Mouse (Mus musculus) cortical plate, adult 2 months (tissue): ENCODE measurements around the gene Ttc4.

Experiments
- CTCF ChIP-seq: fragments of 200-500 bp; IDR thresholded peaks from 2 replicates; pipeline ENCODE4 v1.5.1; 2011; ENCODE audit warnings: mild to moderate bottlenecking, control low read depth, low read length; ENCODE audit not compliant: insufficient read depth; ENCODE audit errors: extremely low read depth
- POLR2A ChIP-seq: fragments of 200-500 bp; IDR thresholded peaks from 2 replicates; pipeline ENCODE4 v1.6.1; 2011; ENCODE audit warnings: mild to moderate bottlenecking, low read length, control low read depth; ENCODE audit not compliant: insufficient read depth; ENCODE audit errors: extremely low read depth

GRCm38 (mm10) chr4:106613560-106613959, 65.2 kb downstream of the Ttc4 start:
- no peak for TF ChIP-seq CTCF
- no peak for TF ChIP-seq POLR2A
